Mouse (Mus musculus) c-Kit-negative CD71-positive TER-119-positive erythroid progenitor cells, embryonic 14.5 days (primary cell): ENCODE measurements around the gene Cnnm3.

Source experiments
- DNase-seq: peaks from one replicate; pipeline ENCODE4 v3.0.0-alpha.2; 2013; ENCODE audit warnings: low read depth, low spot score

The Cnnm3 gene

DNA sequence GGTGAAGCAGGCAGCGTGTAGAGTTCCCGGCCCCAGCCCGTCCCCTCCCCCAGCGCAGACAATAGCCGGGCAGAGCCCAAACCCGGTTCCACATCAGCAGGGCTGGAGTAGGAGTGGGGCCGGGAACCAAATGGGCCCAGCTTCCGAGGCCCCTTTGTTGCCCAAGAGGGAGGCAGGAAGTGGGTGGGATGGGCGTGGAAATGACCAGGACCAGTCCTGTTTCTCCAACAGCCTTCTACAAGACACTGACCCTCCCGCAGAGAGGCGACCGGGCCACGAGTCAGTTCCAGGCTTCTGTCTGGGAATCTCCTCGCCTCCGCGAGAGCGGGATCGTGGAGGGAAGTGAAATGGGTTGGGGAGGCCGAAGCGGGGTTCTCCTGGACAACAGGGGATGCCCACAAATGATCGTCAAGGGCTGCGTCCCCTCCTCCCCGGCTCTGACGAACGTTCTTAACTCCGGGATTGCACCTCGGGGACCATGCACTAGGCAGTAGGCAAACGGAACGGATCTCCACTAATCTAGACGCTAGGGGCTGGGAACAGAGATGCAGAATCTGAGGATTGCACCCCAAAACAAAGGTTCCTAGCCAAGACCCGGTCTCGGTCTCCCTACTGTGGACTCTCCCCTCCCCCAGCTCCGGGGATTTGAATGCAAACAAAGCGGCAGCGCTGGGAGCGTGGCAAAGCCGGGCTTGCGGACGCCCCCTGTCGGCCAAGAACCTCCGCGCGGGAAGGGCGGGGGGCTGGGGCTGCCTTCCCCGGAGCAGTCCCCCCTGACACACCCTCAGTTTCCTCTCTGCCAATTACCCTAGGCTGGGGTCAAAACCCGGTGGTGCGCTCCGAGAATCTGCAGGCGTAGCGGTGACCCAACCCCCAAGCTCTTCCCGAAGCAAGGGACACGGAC, 45.1 kb downstream of the Cnnm3 start:
- no peak for DNase-seq

DNA sequence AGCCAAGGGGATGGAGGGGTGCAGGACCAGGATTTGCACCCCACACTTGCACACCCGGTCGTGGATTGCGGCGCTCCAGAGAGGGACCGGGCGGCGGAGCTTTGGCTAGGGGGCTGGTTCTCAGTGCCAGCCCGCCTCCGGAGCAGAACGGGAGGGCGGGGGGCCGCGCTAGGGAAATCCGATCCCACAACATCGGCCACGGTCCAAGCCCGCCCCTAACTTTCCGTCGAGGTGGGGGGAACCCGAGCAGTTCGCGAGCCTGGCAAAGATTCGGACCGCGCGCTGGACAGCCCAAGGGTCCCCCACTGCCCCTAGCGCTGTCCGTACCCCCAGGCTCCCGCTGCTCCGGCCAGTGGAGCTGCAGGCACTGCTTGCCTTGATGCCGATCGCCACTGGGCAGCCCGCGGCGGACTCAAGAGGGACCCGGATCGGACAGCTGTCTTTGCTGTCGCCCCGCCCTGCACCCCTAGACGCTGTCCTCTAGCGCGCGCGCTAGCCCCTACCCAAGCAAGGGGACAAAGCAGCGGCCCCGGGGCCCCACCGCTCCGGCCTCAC, 45.9 kb downstream of the Cnnm3 start:
- no peak for DNase-seq

DNA sequence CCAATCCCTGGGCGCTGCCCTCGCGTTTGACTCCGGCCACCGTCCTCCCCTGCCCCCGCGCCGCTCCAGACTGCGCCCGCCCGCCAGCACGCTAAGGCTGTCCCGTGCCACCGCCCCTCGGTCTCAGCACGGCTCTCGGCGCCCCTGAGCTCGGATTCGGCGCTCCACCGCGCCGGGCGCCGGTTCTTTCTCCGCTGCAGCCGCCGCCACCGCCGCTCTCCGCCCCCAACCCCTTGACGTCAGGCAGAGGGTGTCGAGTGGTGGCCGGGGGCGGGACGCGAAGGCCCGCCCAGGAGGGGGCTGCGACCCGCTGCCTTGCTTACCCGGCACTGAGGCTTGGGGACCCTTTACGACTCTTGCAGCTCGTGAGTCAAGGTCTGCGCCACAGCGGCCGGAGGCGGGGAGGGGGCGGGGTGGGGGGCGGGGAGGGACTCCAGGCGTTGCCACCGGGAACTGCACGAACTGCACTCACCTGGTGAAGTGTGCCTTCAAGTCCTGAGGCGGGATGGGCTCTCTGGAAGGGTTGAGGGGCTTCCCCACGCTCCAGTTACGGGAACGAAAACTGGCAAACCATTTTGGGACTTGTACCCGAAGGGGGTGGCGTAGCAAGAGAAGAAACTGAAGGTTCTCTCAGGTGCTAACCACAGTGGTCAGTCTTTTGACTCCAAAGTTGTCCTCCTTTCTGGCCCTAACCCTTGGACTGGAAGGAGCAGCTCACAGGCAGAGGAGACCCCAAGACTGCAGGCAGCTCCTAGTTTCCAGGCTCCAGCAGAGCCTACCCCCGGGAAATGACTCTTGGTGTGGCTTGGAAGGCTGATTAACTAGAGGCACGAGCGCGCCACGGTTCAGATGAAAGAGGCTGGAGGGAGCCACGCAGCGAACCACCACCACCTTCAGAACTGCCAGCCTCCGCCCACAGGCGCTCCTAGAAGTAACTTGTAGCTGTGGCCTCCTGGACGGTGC, 46.6 kb downstream of the Cnnm3 start, which contains the start of gene Sema4c:
Sema4c (minus strand) TSS at position 319 of the 963 bp plus-strand sequence.
- DNase-seq = no peak

DNA sequence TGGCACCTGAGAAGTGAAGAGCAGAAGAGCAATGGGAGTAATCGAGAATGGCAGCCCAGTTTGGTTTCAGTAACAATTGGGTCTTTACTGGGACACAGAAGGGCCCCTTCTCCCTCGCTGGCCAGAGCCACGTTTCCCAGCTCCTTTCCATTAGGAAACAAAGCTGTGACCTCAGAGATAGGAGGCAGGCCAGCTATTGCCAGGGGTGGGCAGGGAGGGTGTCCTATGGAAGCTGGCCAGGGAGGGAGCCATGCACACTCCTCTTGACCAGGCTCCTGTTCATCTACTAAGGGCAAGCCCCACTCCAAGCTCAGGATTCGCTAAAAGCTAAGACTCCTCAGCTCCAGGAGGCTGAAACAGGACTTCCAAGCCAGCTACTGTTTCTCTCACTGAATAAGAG, 47.6 kb downstream of the Cnnm3 start:
- no peak for DNase-seq

DNA sequence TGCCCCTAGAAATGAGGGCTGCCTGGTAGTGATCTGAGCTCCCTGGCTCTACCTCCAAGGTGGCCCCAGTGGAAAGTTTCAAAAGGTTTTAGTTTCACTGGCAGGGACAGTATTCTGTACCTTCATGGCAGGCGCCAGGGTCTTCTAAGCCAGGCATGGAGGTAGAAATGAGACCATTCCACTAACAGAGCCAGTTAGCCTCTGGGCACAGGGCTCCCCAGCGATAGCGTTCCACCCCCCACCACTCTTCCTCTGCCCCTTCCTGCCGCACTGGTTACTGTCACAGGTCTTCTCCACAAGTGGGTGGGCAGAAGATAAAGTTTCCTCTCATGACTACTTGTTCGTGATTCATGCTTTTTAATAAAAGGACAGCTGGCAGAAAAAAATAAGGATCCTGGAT, 48.2 kb downstream of the Cnnm3 start:
- no peak for DNase-seq

DNA sequence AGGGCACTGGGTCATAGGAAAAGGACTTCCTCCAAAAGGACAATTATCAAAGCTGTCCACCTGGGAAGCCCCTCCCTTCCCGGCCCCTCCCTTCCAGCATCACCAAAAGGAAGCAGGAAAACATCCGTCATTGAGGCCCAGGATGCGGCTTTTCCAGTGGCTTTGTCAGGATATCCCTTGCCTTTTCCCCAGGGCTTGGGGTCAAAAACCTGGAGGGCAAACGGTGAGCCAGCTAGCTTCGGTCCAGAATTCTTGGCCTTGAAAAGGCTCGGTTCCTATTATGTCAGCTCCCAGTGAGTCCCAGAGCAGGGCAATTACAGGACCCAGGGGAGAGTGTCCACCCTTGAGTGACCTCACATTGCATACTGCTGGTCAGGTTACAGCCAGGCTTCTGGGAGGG, 49.2 kb downstream of the Cnnm3 start:
- no peak for DNase-seq

DNA sequence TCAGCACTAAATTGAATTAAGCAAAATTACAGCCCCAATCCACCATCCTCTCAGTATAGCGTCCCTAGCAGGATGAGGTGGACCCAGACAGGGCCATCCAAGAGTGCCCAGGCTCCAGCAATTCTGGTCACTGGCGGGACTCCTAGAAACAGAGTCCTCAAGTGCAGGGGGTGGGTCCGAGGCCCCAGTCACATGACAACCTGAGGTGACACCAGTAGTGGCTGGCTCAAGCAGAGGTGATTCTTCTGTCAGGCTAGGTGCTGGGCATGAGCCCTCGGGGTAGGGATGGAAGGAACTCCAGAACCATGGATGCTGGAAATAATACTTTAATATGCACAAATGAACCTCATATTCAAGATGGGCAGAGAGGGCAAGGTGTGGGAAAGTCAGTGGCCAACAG, 50.7 kb downstream of the Cnnm3 start:
- no peak for DNase-seq

DNA sequence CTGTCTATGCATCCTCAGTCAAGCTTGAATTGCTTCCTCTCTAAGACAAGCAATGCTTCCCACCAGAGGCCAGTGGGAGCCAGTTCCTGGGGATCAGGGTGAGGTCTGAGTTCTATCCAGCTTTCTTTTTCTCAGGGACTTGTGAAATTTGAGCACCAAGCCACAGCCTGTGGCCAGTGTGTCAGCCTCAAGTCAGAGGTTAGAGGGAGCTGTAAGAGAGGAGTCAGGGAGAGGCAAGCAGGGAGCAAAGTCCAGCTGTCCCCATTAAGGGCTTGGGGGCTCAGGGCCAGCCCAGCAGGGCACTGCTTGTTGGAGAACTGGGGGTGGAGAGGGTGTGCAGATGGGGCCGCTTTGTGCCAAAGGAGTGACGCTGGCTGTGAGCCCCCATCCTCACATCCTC, 51.5 kb downstream of the Cnnm3 start:
- no peak for DNase-seq

DNA sequence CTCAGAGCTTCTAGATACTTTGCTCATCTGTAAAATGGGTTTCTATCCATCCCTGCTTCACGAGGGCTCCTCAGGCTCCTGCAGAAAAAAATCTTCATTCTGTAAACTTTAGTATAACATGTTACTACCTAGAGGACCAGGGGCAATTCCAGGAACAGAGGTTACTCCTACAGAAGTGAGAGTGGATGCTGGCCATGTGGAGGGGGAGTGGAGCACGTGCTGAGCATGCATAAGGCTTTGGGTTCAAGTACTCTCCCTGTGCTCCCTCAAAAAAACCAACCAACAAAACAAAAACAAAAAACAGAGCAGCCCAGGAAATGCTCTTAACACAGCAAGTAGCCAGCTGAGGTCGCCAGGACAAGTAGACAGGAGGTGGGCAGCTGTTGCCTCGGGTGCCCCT, 52.0 kb downstream of the Cnnm3 start:
- DNase-seq = no peak

DNA sequence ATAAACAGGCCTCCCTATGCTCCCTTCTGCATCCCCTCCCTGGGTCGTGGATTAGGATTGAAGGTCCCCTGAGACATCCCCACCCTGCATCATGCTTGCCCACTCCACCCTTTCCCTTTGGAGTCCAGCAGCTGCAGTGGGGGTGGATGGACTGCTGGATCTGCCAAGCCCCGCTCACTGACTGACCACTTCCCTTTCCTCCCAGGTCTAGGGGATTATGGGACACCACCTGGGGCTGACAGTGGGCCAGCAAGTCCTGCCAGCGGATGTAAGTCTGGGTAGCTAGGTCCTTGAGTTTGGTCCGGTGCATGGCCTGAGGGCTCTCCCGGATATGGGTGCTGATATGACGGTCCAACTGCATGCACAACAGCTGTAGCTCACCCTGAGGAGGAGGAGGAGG, 52.4 kb downstream of the Cnnm3 start:
- no peak for DNase-seq

DNA sequence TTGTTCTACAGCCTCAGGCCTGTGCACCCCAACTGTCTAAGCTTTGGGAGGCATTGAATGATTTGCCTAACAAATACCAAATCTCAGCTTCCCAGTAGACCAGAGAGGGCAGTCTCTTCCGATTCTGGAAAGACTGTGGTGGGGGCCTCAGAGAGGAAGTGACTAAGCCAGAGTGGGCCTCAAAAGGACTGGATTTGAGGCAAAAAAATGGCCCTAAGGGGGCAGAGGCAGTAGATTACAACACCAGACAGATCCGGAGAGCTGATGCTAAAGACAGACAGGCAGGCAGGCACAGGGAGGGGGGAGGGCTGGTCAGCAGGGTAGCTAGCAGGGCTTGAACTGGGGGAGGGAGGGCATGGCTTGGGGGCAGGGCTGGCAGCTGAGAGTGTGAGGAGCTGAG, 54.8 kb downstream of the Cnnm3 start:
- no peak for DNase-seq

DNA sequence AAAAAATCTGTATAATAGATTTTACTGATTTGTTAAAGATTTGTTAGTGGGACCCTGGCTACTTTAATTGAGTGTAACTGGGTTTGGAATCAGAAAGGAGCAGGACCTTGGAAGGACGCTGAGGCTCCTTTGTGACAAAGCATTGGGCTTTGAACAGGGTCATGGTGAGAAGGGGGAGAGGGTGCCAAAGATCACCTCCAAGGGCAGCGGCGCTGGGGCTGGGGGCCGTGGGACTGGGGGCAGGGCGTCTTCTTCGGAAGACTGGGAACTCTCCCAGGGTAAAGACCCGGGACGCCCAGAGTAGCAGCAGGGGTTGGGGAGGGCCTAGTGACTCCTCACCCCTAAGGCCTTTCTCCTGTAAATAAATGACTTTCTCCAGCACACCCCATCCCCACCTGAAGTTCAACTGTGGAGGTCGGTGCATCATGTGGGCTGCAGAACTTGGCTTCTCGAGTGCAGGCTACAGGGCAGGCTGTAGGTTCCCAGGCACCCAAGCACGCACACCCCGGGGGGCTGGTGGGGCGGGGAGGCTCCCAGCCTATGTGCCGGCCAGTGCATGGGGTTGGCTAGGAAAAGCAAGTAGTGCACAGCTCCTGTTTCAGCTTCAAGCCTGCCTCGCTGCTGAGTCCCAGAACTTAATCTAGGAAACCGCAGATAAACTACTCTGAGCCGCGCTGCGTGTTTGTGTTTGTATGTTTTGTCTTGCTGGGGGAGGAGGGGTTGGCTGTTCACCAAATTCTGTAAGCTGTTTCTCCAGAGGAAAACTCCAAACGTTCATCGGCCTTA, 56.3 kb downstream of the Cnnm3 start:
- no peak for DNase-seq

DNA sequence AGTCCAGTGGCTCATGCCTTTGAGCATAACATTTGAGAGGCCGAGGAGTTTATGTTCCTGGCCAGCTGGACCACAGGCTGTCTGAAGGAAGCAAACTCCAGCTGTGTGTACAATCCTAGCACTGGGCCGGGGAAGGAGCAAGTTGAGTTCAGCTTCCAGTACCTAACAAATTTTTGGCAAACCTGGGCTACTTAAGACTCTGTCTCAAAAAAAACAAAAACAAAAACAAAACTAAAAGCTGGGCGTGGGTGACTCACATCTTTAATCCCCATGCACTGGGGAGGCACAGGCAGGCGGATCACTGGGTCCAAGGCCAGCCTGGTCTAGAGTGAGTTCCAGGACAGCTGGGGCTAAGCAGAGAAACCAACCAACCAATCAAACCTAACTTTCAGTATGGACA, 57.1 kb downstream of the Cnnm3 start:
- DNase-seq = no peak

DNA sequence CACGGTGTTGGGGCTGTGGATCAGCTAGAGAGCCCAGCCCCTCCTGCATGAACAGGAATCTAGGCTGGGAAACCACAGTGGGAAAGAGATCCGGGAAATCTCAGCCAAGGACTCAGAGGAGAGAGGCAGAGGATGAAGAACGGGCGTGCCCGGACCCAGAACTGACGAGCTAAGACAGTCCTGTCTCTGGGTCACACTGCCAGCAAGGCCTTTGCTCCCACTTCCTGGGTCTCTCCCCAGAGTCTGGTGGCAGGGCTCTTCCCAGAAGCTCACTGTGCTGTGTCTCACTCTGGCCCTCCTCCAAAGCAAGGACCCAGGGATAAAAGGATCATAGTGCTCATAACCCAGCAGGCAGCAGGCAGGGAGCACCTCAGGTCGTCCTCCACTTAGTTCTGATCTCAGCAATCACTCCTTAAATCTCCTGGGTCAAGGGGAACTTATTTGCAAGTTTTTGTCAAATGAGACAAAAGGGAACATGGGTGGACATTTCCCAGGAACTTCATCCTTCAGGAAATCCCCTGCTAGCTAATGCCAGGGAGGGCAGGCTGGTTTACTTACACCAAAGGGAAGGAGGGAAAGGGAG, 58.1 kb downstream of the Cnnm3 start:
- DNase-seq = no peak

DNA sequence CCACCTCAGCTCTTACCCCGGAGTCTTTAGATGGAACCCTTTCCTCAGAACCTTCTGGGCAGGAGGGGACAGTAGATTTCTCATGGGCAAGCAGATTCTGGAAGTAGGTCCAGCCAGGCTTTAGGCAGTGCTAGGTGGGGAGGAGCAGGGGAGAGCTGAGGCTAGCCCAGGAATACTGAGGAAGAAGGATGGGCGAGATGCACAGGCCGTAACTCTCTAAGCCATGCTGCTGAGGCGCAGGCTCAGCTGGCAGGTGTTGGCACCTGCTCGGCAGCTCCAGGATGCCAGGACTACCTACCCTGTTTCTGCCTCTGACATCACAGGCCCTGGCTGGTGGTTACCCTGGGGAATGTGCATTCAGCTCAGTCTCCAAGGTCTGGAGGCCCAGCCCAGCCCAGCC, 58.7 kb downstream of the Cnnm3 start:
- DNase-seq = no peak

DNA sequence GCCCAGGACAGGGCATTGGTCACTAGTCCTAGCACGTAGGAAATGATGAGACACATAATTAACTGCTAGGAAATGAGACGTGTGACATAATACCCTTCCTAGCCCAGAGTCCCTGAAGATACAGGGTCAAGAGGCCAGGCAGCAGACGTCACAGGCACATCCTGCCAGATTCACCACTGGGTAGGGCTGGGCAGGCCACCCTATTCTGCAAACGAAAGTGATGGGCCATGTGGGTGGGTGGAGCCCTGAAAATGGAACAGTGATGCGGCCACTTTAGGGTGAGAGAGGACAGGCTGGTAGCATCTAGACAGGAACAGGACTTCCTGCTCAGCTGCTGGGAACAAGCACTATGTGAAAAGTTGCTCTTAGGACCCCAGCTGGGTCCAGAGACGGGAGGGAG, 60.0 kb downstream of the Cnnm3 start:
- DNase-seq = no peak

DNA sequence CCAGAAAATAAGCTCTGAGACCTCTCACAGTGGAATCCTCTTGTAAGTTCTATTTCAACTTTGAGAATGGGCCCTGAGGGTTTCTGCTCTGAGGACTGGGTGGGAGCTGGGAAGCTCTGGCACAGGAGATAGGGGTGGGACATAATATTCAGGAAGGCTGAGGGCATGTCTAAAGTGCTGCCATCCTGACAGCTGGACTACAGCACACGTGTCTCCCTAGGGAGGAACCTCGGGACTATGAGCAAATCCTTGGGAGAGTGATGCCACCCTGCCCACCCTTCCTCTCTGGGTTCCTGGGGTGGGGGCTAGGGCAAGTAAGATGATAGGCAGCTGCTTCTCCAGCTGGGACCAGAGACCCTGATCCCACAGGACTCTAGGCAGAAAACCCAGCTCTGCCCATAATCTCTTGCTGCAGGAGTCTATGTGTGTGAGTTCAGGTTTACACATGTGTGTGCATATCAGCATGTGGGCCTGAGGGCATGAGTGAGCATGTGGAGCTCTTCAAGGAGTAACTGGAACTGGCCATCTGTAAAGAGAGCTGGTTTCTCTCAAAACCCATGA, 60.6 kb downstream of the Cnnm3 start:
- DNase-seq = no peak

DNA sequence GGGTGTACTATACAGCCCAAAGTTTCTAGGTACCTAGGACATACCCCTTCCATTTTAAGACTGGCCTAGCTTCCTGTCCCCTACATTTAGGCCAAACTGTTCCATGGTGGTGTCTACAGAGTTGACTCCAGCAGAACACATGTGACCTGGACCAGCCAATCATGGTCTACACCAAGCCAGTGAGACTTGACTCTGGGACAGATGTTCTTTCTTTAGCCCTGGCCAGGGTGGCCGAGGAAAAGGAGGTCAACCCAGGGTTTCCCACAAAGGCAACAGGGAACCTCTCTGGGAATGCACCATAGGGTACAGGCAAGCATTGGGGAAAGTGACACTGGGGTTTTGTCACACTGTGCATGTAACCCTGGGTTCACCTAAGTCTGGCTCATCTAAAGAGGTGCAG, 61.0 kb downstream of the Cnnm3 start:
- DNase-seq = no peak

DNA sequence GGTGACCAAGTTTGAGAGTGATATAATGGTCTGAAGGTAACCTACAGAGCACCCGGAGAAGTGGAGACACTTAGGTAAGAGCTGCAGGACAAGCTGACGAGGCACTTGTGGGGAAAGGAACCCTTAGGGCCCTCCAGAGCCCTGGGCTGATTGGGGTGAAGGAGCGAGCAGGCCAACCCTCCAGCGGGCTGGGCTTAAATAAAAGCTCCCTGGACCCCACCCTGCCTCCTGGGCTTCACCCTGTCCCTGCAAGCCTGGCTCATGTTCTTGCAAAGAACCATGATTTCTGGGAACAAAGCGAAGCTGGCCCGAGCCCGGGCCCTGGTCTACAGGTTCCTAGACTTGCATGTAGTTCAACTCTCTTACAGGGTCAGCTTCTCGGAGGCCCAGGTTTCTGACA, 61.9 kb downstream of the Cnnm3 start:
- DNase-seq = no peak

DNA sequence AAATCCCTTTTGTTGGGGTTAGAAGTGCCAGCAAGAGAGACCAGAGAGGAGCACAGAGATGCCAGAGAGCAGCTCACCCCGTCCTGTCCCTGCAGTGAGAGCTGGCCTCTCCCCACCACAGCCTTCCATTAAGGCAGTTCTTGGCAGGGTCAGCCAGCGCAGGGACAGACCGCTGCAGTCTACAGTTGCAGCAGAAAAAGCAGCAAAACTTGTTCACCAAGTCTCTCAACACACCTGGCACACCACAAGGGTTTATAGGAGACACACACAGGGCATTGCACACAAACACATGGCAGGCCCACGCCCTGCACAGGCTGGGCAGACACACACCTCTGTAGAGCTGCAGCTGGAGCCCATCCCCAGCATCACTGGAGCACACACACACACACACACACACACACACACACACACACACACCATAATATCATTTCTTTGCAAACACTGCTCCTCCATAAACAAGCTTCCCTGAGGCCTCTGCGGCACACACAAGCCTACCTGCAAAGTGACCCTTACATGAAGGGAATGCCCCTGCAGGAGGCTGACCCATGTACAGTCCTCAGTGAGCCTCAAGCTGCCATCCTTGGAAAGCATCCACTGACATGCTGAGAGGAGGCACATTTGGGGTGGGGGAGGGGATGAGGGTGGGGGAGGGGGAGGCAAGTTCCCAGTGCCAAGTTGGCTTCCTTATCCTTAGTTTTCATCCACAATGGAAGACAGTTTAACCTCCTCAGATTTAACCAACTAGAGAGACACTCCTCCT, 62.7 kb downstream of the Cnnm3 start:
- no peak for DNase-seq
